Mouse (Mus musculus) midbrain, embryonic 12.5 days (tissue): ENCODE results near the gene Zswim9. TPM values are rescaled to one million over a fixed set of nuclear protein-coding genes. Genes with fewer than 3 reads are reported as not detected.

Experiments used
- ATAC-seq: fragments of 200-750 bp; cut with Nextera tagmentation; 2 replicates; pipeline ENCODE4 v1.8.0; 2017; ENCODE audit warnings: low read depth, moderate TSS enrichment, moderate library complexity; ENCODE audit not compliant: low FRiP score
- H3K27ac ChIP-seq: fragments of 300-500 bp; sonication (generic); replicated peaks from 2 replicates; pipeline ENCODE4 v1.5.1; 2016; ENCODE audit warnings: mild to moderate bottlenecking
- H3K27me3 ChIP-seq: fragments of 300-500 bp; sonication (generic); 2 replicates; pipeline ENCODE4 v1.6.1; 2016; ENCODE audit warnings: mild to moderate bottlenecking
- H3K36me3 ChIP-seq: fragments of 300-500 bp; sonication (generic); 2 replicates; pipeline ENCODE4 v1.6.1; 2016
- H3K4me1 ChIP-seq: fragments of 300-500 bp; sonication (generic); 2 replicates; pipeline ENCODE4 v1.6.1; 2016
- H3K4me2 ChIP-seq: fragments of 300-500 bp; sonication (generic); replicated peaks from 2 replicates; pipeline ENCODE4 v1.6.1; 2016; ENCODE audit warnings: mild to moderate bottlenecking, moderate library complexity
- H3K4me3 ChIP-seq: fragments of 300-500 bp; sonication (generic); 2 replicates; pipeline ENCODE4 v1.5.1; 2016; ENCODE audit warnings: mild to moderate bottlenecking
- H3K9ac ChIP-seq: fragments of 300-500 bp; sonication (generic); replicated peaks from 2 replicates; pipeline ENCODE4 v1.6.1; 2016; ENCODE audit warnings: mild to moderate bottlenecking, moderate library complexity
- H3K9me3 ChIP-seq: fragments of 300-500 bp; sonication (generic); 2 replicates; pipeline ENCODE4 v1.6.1; 2016; ENCODE audit warnings: mild to moderate bottlenecking
- WGBS: fragments of 180-500 bp; shearing (Covaris S2); methylation state at CpG from one replicate; pipeline ENCODE4 v1.1.7; 2016; 5-methylcytosine and 5-hydroxymethylcytosine counted together
- polyA plus RNA-seq: library from polyadenylated mRNA; unstranded; fragments of >200 nt; fragmentation: Nextera tagmentation; extraction: Ambion mirVana; gene quantifications from 2 replicates; pipeline ENCODE4 v1.2.1, GENCODE M21; 2016

The Zswim9 gene
- polyA plus RNA-seq: 15.1 and 15.7 TPM in 2 replicates

DNA sequence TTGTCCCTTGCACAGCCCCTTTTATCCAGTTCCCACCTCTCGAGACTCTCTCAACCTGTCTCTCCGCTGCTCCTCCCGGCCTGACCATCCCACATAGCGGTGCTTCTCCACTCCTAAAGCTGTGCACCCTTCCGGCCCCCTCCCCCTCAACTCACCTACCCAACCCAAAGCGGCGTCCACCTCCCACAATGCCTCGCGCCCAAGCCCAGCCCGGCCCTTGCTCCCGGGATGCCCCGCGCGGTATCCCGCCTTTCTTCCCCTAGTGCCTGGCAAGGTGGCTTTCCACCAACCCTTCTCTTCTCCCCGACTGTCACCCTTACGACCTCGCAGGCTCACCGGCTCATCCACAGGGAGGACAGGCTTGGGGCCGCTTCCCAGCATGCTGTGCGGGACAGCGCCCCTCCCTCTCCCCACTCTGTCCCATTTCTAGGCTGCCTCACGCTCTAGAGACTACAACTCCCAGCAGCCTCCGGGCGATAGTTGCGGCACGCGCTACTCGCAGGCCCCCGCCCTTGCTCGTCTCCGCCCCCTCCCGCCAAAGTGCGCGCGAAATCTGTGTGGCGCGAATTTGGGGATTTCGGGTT lies at the start of gene Zswim9:
TSS of gene Zswim9 (minus strand) at position 414 of the 584 bp plus-strand sequence.
- Histone ChIP-seq H3K27ac (peak within 1 kb of the TSS; percentile 90), H3K36me3 (peaks cover 58% of the 10 kb centered on the region), H3K27me3 (no peaks in the 10 kb centered on the region)

GRCm38 (mm10) chr7:13324316-13324715 lies 45.8 kb upstream of the Zswim9 start, which contains the start of gene Pla2g4c:
Gene Pla2g4c (plus strand): TSS chr7:13324655.
- no peak for ATAC-seq
- H3K9me3 ChIP-seq: no peaks in the 10 kb centered on the region
- H3K36me3 ChIP-seq: 0 out of 2 replicates have a peak, but pooled peaks cover under 1% of the 10 kb centered on the region
- no peaks in the 10 kb centered on the region for H3K4me1 ChIP-seq
- no peak within 1 kb of the TSS for H3K27ac ChIP-seq
- no peak within 1 kb of the TSS for H3K9ac ChIP-seq
- no peaks in the 10 kb centered on the region for H3K27me3 ChIP-seq
- no peak within 1 kb of the TSS for H3K4me2 ChIP-seq
- no peak within 1 kb of the TSS for H3K4me3 ChIP-seq
- WGBS: 94% methylated on average over 2 of the region's 2 CpGs

More for the DNA sequence above, at the start of gene Zswim9:
- WGBS: under 1% methylated on average over 39 of the region's 39 CpGs
- Histone ChIP-seq H3K9ac (peak within 1 kb of the TSS; percentile 70), H3K4me2 (peak within 1 kb of the TSS; percentile 69), H3K9me3 (no peaks in the 10 kb centered on the region), H3K4me1 (peaks cover 5% of the 10 kb centered on the region; the same call in 1 of the 2 replicates), H3K4me3 (peak within 1 kb of the TSS; percentile 69)
- ATAC-seq: peak; percentile 97

DNA sequence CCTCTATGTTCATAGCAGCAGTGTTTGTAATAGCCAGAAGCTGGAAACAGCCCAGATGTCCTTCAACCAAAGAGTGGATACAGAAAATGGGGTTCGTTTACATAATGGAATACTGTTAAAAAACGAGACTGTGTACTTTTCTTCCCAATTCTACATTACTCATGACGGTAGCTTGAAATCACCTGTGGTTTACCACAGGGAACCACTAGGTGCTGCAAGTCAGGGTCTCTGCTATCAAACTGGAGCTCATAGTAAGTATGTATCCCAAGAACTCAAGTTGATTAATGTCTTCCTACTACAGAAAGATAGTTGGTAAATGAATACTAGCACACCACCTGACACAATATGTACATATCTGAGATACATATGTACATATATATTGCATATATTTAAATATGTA lies 42.9 kb upstream of the Zswim9 start:
- Histone ChIP-seq H3K27ac (no peak overlapping the region), H3K4me1 (no peaks in the 10 kb centered on the region), H3K4me3 (no peak overlapping the region), H3K36me3 (no peaks in the 10 kb centered on the region), H3K4me2 (no peak overlapping the region), H3K9ac (no peak overlapping the region), H3K27me3 (no peaks in the 10 kb centered on the region), H3K9me3 (no peaks in the 10 kb centered on the region)
- WGBS: 85% methylated on average over 3 of the region's 3 CpGs
- ATAC-seq: no peak

GRCm38 (mm10) chr7:13314095-13314597 lies 35.6 kb upstream of the Zswim9 start:
- WGBS: 94% methylated on average over 5 of the region's 5 CpGs
- no peak overlapping the region for H3K4me2 ChIP-seq

DNA sequence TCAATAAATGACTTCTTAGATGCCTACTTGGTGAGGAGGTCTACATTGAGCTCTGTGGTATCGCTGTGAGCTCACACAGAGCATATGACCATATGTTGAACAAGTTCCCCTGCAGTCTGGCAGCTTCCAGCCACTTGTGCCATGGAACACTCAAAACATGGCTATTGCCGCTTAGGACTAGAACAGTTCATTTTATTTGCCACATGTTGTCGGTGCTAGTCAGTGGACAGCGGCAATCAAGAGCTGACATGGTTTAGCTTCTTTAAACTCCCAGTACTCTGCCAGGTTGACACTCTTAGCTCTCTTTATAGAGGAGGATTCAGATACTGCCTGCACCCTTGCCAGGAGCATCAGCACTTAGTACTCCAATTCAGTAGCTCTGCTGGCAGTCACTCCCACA lies 32.9 kb upstream of the Zswim9 start:
- Histone ChIP-seq H3K27me3 (no peaks in the 10 kb centered on the region), H3K9ac (no peak overlapping the region), H3K4me1 (no peaks in the 10 kb centered on the region), H3K36me3 (peaks cover 73% of the 10 kb centered on the region), H3K9me3 (no peaks in the 10 kb centered on the region), H3K27ac (no peak overlapping the region), H3K4me2 (no peak overlapping the region), H3K4me3 (no peak overlapping the region)
- no peak for ATAC-seq
- 93% methylated on average over 4 of the region's 4 CpGs for WGBS

More at GRCm38 (mm10) chr7:13314095-13314597, 35.6 kb upstream of the Zswim9 start:
- Histone ChIP-seq H3K27me3 (no peaks in the 10 kb centered on the region), H3K36me3 (peaks cover 45% of the 10 kb centered on the region), H3K4me3 (no peak overlapping the region), H3K9me3 (no peaks in the 10 kb centered on the region), H3K9ac (no peak overlapping the region), H3K27ac (no peak overlapping the region), H3K4me1 (no peaks in the 10 kb centered on the region)
- no peak for ATAC-seq

GRCm38 (mm10) chr7:13310493-13311199 lies 32.1 kb upstream of the Zswim9 start:
- ATAC-seq: no peak
- peaks cover 80% of the 10 kb centered on the region for H3K36me3 ChIP-seq
- H3K27ac ChIP-seq: no peak overlapping the region
- no peak overlapping the region for H3K9ac ChIP-seq
- no peaks in the 10 kb centered on the region for H3K9me3 ChIP-seq
- H3K4me3 ChIP-seq: no peak overlapping the region
- H3K4me2 ChIP-seq: no peak overlapping the region
- WGBS: 93% methylated on average over 6 of the region's 6 CpGs
- H3K27me3 ChIP-seq: no peaks in the 10 kb centered on the region
- no peaks in the 10 kb centered on the region for H3K4me1 ChIP-seq

GRCm38 (mm10) chr7:13309407-13309806 lies 30.9 kb upstream of the Zswim9 start:
- ATAC-seq: no peak
- Histone ChIP-seq H3K36me3 (peaks cover 92% of the 10 kb centered on the region), H3K9me3 (no peaks in the 10 kb centered on the region), H3K4me3 (no peak overlapping the region), H3K27ac (no peak overlapping the region), H3K27me3 (no peaks in the 10 kb centered on the region), H3K4me2 (no peak overlapping the region), H3K9ac (no peak overlapping the region), H3K4me1 (no peaks in the 10 kb centered on the region)
- WGBS: 98% methylated on average over 2 of the region's 2 CpGs

DNA sequence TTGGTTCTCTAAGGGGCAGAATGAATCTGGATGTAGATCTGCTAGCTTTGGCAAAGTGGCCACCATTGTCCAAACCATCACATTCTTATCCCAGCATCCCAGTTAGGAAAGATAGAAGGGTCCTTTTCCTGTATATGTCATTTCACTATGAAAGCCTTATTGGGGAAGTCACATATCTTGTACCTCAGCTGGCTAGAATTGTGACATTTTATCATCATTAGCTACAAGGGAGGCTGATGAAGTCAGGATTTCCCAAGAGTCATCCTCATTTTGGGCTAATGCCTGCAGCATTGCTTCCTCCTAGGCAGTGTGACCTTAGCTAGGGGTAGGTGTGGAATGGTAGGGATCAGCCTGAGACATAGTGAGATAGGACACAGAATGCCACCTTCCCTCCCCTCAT lies 24.9 kb upstream of the Zswim9 start:
- H3K4me3 ChIP-seq: no peak overlapping the region
- no peak overlapping the region for H3K9ac ChIP-seq
- H3K4me2 ChIP-seq: no peak overlapping the region
- H3K9me3 ChIP-seq: no peaks in the 10 kb centered on the region
- H3K4me1 ChIP-seq: no peaks in the 10 kb centered on the region
- H3K36me3 ChIP-seq: peaks cover 97% of the 10 kb centered on the region
- no peak overlapping the region for H3K27ac ChIP-seq
- no peak for ATAC-seq
- no peaks in the 10 kb centered on the region for H3K27me3 ChIP-seq

DNA sequence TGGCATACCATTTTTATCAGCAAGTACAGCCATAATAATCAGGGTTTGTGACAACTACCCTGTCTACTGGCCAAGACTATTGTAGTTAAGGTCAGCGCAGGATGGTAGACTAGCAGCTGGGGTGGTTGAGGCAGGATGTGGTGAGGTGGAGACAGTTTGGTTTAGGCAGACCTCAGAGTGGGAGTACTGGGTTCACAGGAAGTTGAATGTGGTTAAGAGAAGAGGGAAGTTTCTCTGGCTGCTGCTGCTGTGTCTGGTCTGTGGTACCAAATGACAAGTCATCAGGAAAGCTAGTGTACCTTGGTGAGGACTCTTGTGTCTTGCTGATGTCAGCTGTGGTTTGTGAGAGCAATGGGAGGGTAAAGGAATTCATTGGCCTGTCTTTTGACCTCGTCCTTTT lies 24.3 kb upstream of the Zswim9 start:
- Histone ChIP-seq H3K4me2 (no peak overlapping the region), H3K27ac (no peak overlapping the region), H3K27me3 (no peaks in the 10 kb centered on the region), H3K9ac (no peak overlapping the region), H3K4me1 (no peaks in the 10 kb centered on the region), H3K9me3 (no peaks in the 10 kb centered on the region), H3K4me3 (no peak overlapping the region), H3K36me3 (peaks cover 96% of the 10 kb centered on the region)
- ATAC-seq: no peak
- 87% methylated on average over 2 of the region's 2 CpGs for WGBS

DNA sequence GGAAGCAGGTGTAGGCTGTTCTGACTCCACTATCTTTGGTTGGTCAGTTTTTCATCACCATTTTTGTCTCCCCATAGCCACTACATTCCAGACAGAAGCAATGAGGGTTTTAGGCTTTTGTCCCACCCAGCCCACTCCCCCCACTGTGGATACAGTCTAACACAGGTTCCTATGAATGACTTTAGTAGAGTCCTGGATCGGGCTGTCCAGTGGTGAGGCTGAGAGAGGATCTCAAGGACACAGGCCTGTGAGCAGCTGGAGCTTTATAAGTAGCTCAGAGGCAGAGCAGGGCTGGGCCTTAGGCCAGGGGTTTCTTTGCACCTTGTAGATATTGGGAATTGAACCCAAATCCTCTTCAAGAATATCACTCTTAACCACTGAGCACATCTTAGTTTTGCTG lies 23.1 kb upstream of the Zswim9 start:
- no peaks in the 10 kb centered on the region for H3K27me3 ChIP-seq
- H3K4me2 ChIP-seq: no peak overlapping the region
- ATAC-seq: no peak
- H3K27ac ChIP-seq: no peak overlapping the region
- 100% methylated on average over 1 of the region's 1 CpGs for WGBS
- no peak overlapping the region for H3K4me3 ChIP-seq
- no peaks in the 10 kb centered on the region for H3K4me1 ChIP-seq
- H3K36me3 ChIP-seq: peaks cover 95% of the 10 kb centered on the region
- H3K9ac ChIP-seq: no peak overlapping the region
- H3K9me3 ChIP-seq: no peaks in the 10 kb centered on the region

DNA sequence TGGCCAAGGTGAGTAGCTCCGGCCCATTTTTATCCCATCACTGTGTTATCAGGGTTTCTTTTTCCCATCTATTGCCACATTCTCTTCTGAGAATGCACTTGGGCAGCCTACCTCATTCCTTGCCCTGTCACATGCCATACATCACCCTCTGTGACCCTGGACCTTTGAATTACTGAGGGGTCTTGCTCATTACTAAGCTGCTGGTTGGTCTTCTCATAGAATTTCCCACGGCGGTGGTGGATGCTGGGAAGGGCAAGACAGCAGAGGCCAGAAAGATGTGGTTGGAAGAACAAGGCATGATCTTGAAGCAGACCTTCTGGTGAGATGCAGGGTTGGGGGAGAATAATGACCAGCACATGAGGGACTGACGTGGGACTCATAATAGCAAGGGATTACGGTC lies 20.3 kb upstream of the Zswim9 start:
- H3K4me3 ChIP-seq: no peak overlapping the region
- H3K27ac ChIP-seq: no peak overlapping the region
- ATAC-seq: no peak
- no peaks in the 10 kb centered on the region for H3K27me3 ChIP-seq
- no peak overlapping the region for H3K9ac ChIP-seq
- 95% methylated on average over 5 of the region's 5 CpGs for WGBS
- H3K4me1 ChIP-seq: no peaks in the 10 kb centered on the region
- no peak overlapping the region for H3K4me2 ChIP-seq
- H3K36me3 ChIP-seq: peaks cover 96% of the 10 kb centered on the region
- H3K9me3 ChIP-seq: no peaks in the 10 kb centered on the region

DNA sequence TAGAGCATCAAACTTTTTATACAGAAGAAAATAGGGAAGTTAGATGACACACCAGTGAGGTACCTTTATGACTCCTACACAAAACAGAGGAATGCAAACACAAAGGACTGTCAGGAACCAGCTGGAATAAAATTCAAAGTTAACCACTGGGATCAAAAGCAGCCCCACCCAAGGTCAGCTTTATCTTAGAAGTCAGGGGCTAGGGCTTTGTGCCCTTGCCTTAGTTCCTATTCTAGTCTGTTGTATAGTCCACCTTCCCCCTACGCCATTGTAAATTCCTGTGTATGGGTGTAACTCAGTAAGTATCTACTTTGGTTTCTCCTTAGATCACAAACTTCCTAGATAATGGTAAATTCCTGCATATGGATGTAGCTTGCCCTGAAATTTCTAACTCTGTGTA lies 19.1 kb upstream of the Zswim9 start:
- Histone ChIP-seq H3K4me2 (no peak overlapping the region), H3K36me3 (peaks cover 98% of the 10 kb centered on the region), H3K9me3 (no peaks in the 10 kb centered on the region), H3K27ac (no peak overlapping the region), H3K4me3 (no peak overlapping the region), H3K9ac (no peak overlapping the region), H3K27me3 (no peaks in the 10 kb centered on the region), H3K4me1 (no peaks in the 10 kb centered on the region)
- no peak for ATAC-seq
- 88% methylated on average over 1 of the region's 1 CpGs for WGBS
